24 mouse cellular contexts compared by ENCODE assay signal in the genomic region with DNA sequence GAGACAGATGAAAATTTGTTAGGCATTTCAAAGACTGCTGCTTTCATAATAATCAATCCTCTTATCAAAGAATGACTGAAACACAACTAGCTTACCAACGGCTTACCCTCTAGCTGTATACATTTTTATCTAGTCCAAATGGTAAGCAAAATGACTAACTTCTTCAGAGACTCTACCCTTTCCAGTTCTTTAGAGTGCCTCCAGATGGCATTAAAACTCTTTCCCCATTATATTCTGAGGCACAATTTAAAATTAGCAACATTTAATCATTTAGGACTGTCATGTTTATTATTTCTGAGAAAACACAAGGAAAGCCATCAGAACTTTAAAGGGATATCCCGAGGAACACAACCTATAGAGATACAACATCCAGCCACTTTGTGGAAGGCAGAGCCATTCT.
A peak's percentile ranks its signal among the peaks of the same experiment; 100 is the strongest.
DNase-seq lines count a peak whose midpoint lies in the region; ATAC-seq and TF ChIP-seq lines count a peak whose summit lies in the region.
"Had no signal": no experiment of that assay in that cellular context is flagged by ENCODE, and none has a peak within 500 bp of the region (broad histone marks: within the 10 kb centered on the region; RNA-seq: fewer than 3 reads in every experiment).

No protein-coding gene starts in this region.

- no peak overlapping the region for H3K9ac ChIP-seq in forebrain, postnatal 0 days
- H3K9ac ChIP-seq in forebrain, embryonic 15.5 days (replicated peaks) = no peak overlapping the region
- no peak overlapping the region for H3K9ac ChIP-seq in hindbrain, postnatal 0 days (replicated peaks; ENCODE audit: low read length)
- H3K9ac ChIP-seq in hindbrain, embryonic 13.5 days = no peak overlapping the region
- no peak overlapping the region for H3K9ac ChIP-seq in lung, postnatal 0 days (replicated peaks; ENCODE audit: low read depth)
- H3K9ac ChIP-seq: embryonic facial prominence, embryonic 15.5 days; hindbrain, embryonic 15.5 days; midbrain, embryonic 13.5 days; neural tube, embryonic 13.5 days; stomach, embryonic 15.5 days had no signal

- H3K4me2 ChIP-seq in forebrain, postnatal 0 days (ENCODE audit: low read depth) = no peak overlapping the region
- no peak overlapping the region for H3K4me2 ChIP-seq in forebrain, embryonic 15.5 days (replicated peaks)
- H3K4me2 ChIP-seq in hindbrain, postnatal 0 days (ENCODE audit: low read depth, low read length) = no peak overlapping the region
- H3K4me2 ChIP-seq in hindbrain, embryonic 13.5 days = no peak overlapping the region
- no peak overlapping the region for H3K4me2 ChIP-seq in lung, postnatal 0 days (replicated peaks; ENCODE audit: low read depth, low read length)
- H3K4me2 ChIP-seq: embryonic facial prominence, embryonic 15.5 days; hindbrain, embryonic 15.5 days; midbrain, embryonic 13.5 days; neural tube, embryonic 13.5 days; stomach, embryonic 15.5 days had no signal

- peaks cover 12% of the 10 kb centered on the region; the same call in 1 of the 2 replicates for H3K4me1 ChIP-seq in forebrain, postnatal 0 days (ENCODE audit: insufficient read depth)
- H3K4me1 ChIP-seq in forebrain, embryonic 15.5 days = peaks cover 15% of the 10 kb centered on the region
- H3K4me1 ChIP-seq in hindbrain, postnatal 0 days (ENCODE audit: insufficient read depth, low read length) = no peaks in the 10 kb centered on the region
- H3K4me1 ChIP-seq in hindbrain, embryonic 13.5 days (replicated peaks) = peaks cover 14% of the 10 kb centered on the region
- H3K4me1 ChIP-seq in lung, postnatal 0 days (ENCODE audit: insufficient read depth, low read depth, low read length) = no peaks in the 10 kb centered on the region
- H3K4me1 ChIP-seq: hindbrain, embryonic 15.5 days; limb, embryonic 10.5 days; stomach, embryonic 15.5 days had no signal

- no peaks in the 10 kb centered on the region for H3K36me3 ChIP-seq in forebrain, postnatal 0 days (ENCODE audit: insufficient read depth)
- no peaks in the 10 kb centered on the region for H3K36me3 ChIP-seq in forebrain, embryonic 15.5 days
- H3K36me3 ChIP-seq in hindbrain, postnatal 0 days (ENCODE audit: insufficient read depth, low read length) = no peaks in the 10 kb centered on the region
- no peaks in the 10 kb centered on the region for H3K36me3 ChIP-seq in hindbrain, embryonic 13.5 days
- no peaks in the 10 kb centered on the region for H3K36me3 ChIP-seq in lung, postnatal 0 days (ENCODE audit: insufficient read depth, low read length)
- H3K36me3 ChIP-seq: embryonic facial prominence, embryonic 15.5 days; hindbrain, embryonic 15.5 days; midbrain, embryonic 13.5 days; neural tube, embryonic 13.5 days; stomach, embryonic 15.5 days had no signal

- no peak overlapping the region for H3K4me3 ChIP-seq in forebrain, postnatal 0 days (ENCODE audit: low read depth, low read length)
- no peak overlapping the region for H3K4me3 ChIP-seq in forebrain, embryonic 15.5 days
- no peak overlapping the region for H3K4me3 ChIP-seq in hindbrain, postnatal 0 days (ENCODE audit: low read length)
- no peak overlapping the region for H3K4me3 ChIP-seq in hindbrain, embryonic 13.5 days
- no peak overlapping the region for H3K4me3 ChIP-seq in lung, postnatal 0 days (ENCODE audit: low read depth, low read length)
- H3K4me3 ChIP-seq: embryonic facial prominence, embryonic 15.5 days; hindbrain, embryonic 15.5 days; limb, embryonic 10.5 days; midbrain, embryonic 13.5 days; myocyte; neural tube, embryonic 13.5 days; stomach, embryonic 15.5 days had no signal

- no peak for DNase-seq in forebrain, postnatal 0 days
- DNase-seq in hindbrain, postnatal 0 days (ENCODE audit: low spot score) = no peak
- DNase-seq in lung, postnatal 0 days (ENCODE audit: low spot score) = peak; percentile 23
- no peak for DNase-seq in lung, adult 18-20 months
- no peak for DNase-seq in spleen, adult 12 weeks (ENCODE audit: low spot score)
- DNase-seq: adrenal gland, postnatal 36 days; cerebellum, adult 9-10 months; heart, postnatal 4 days; kidney, postnatal 4 days; layer of hippocampus, adult 9-11 months; lung, postnatal 14 days; right cerebral cortex, postnatal 4 days; thymus, adult 18-20 months; thymus, postnatal 36 days had no signal

- WGBS in forebrain, postnatal 0 days = 68% methylated on average over 2 of the region's 2 CpGs
- 83% methylated on average over 2 of the region's 2 CpGs for WGBS in forebrain, embryonic 15.5 days
- 92% methylated on average over 2 of the region's 2 CpGs for WGBS in hindbrain, postnatal 0 days
- 92% methylated on average over 2 of the region's 2 CpGs for WGBS in hindbrain, embryonic 13.5 days
- 42% methylated on average over 2 of the region's 2 CpGs for WGBS in lung, postnatal 0 days

- no peak for TF ChIP-seq EP300 in lung, postnatal 0 days (IDR thresholded peaks at IDR 0.05)

- no peaks in the 10 kb centered on the region for H3K27me3 ChIP-seq in forebrain, postnatal 0 days (ENCODE audit: insufficient read depth, low read length)
- H3K27me3 ChIP-seq in forebrain, embryonic 15.5 days = no peaks in the 10 kb centered on the region
- H3K27me3 ChIP-seq in hindbrain, postnatal 0 days (ENCODE audit: insufficient read depth, low read length) = 0 out of 2 replicates have a peak, but pooled peaks cover 3% of the 10 kb centered on the region
- H3K27me3 ChIP-seq in hindbrain, embryonic 13.5 days = no peaks in the 10 kb centered on the region
- H3K27me3 ChIP-seq in lung, postnatal 0 days (replicated peaks; ENCODE audit: insufficient read depth, low read length) = no peaks in the 10 kb centered on the region
- H3K27me3 ChIP-seq: embryonic facial prominence, embryonic 15.5 days; hindbrain, embryonic 15.5 days; midbrain, embryonic 13.5 days; neural tube, embryonic 13.5 days; stomach, embryonic 15.5 days had no signal

- H3K9me3 ChIP-seq in forebrain, postnatal 0 days (ENCODE audit: low read length) = no peaks in the 10 kb centered on the region
- no peaks in the 10 kb centered on the region for H3K9me3 ChIP-seq in forebrain, embryonic 15.5 days
- H3K9me3 ChIP-seq in hindbrain, postnatal 0 days (ENCODE audit: low read length) = no peaks in the 10 kb centered on the region
- no peaks in the 10 kb centered on the region for H3K9me3 ChIP-seq in hindbrain, embryonic 13.5 days
- H3K9me3 ChIP-seq in lung, postnatal 0 days (ENCODE audit: low read length) = no peaks in the 10 kb centered on the region
- H3K9me3 ChIP-seq: embryonic facial prominence, embryonic 15.5 days; hindbrain, embryonic 15.5 days; limb, embryonic 10.5 days; midbrain, embryonic 13.5 days; neural tube, embryonic 13.5 days; stomach, embryonic 15.5 days had no signal

- peak; percentile 51; the same call in 1 of the 2 replicates for TF ChIP-seq CTCF in forebrain, postnatal 0 days (IDR thresholded peaks at IDR 0.05; ENCODE audit: low read depth)
- peak; percentile 56 for TF ChIP-seq CTCF in hindbrain, postnatal 0 days (IDR thresholded peaks at IDR 0.05; ENCODE audit: low read depth)
- peak; percentile 39 for TF ChIP-seq CTCF in lung, postnatal 0 days (IDR thresholded peaks at IDR 0.05)

- ATAC-seq in forebrain, postnatal 0 days = no peak
- no peak for ATAC-seq in forebrain, embryonic 15.5 days (replicated peaks)
- ATAC-seq in hindbrain, postnatal 0 days = no peak
- ATAC-seq in hindbrain, embryonic 13.5 days (ENCODE audit: low FRiP score) = no peak
- no peak for ATAC-seq in lung, postnatal 0 days
- ATAC-seq: intestine, embryonic 16.5 days; midbrain, embryonic 13.5 days had no signal

- no peak overlapping the region for H3K27ac ChIP-seq in forebrain, postnatal 0 days (ENCODE audit: low read depth, low read length)
- no peak overlapping the region for H3K27ac ChIP-seq in forebrain, embryonic 15.5 days (replicated peaks)
- H3K27ac ChIP-seq in hindbrain, postnatal 0 days = no peak overlapping the region
- H3K27ac ChIP-seq in hindbrain, embryonic 13.5 days = no peak overlapping the region
- H3K27ac ChIP-seq in lung, postnatal 0 days (ENCODE audit: low read length) = no peak overlapping the region
- H3K27ac ChIP-seq: embryonic facial prominence, embryonic 15.5 days; hindbrain, embryonic 15.5 days; limb, embryonic 10.5 days; midbrain, embryonic 13.5 days; neural tube, embryonic 13.5 days; stomach, embryonic 15.5 days had no signal
